Mouse (Mus musculus): ENCODE results near the gene Nat9. TPM values are rescaled to one million over a fixed set of nuclear protein-coding genes. Genes with fewer than 3 reads are reported as not detected.

The Nat9 gene
- polyA plus RNA-seq, 1 experiment from 2014 or later = 16.5 TPM

- H3K9me3 ChIP-seq (ENCODE audit: control insufficient read depth, low read length) = no peaks in the 10 kb centered on the region
- H3K27me3 ChIP-seq (ENCODE audit: control insufficient read depth, insufficient read depth, low read length) = peaks cover 20% of the 10 kb centered on the region
- H3K4me2 ChIP-seq (ENCODE audit: low read length) = no peak overlapping the region
- WGBS = 58% methylated on average over 11 of the region's 11 CpGs
- no peak overlapping the region for H3K4me3 ChIP-seq (ENCODE audit: control insufficient read depth in 1 of 2, insufficient read depth in 1 of 2, low read depth in 1 of 2, low read length in 2 of 2)
- H3K27ac ChIP-seq (replicated peaks in 1 of 2; ENCODE audit: control insufficient read depth in 1 of 2, insufficient read depth in 1 of 2, low read depth in 2 of 2, low read length in 2 of 2) = no peak overlapping the region
- no peak for ATAC-seq (ENCODE audit: insufficient number of reproducible peaks, insufficient read depth, low FRiP score, low read depth)
- peaks cover 18 to 40% of the 10 kb centered on the region in 2 experiments for H3K4me1 ChIP-seq (ENCODE audit: control insufficient read depth in 2 of 2, insufficient read depth in 2 of 2, low read length in 2 of 2)
- H3K9ac ChIP-seq (ENCODE audit: low read length) = no peak overlapping the region
- H3K36me3 ChIP-seq (ENCODE audit: control insufficient read depth, insufficient read depth, low read length) = no peaks in the 10 kb centered on the region
Observed at GRCm38 (mm10) chr11:115160016-115160797, 27.5 kb downstream of the Nat9 start.

- Histone ChIP-seq H3K4me2 (ENCODE audit: low read length) (0 out of 2 replicates have a peak overlapping the region, but pooled peaks have one; percentile 9), H3K27me3 (ENCODE audit: control insufficient read depth, insufficient read depth, low read length) (peaks cover 30% of the 10 kb centered on the region), H3K27ac (replicated peaks in 1 of 2; ENCODE audit: control insufficient read depth in 1 of 2, insufficient read depth in 1 of 2, low read depth in 2 of 2, low read length in 2 of 2) (peak overlapping the region; percentile 38 to 53; a peak in 3 of 4 replicates), H3K9ac (ENCODE audit: low read length) (peak overlapping the region; percentile 22; the same call in 1 of the 2 replicates), H3K36me3 (ENCODE audit: control insufficient read depth, insufficient read depth, low read length) (no peaks in the 10 kb centered on the region), H3K4me1 (ENCODE audit: control insufficient read depth in 2 of 2, insufficient read depth in 2 of 2, low read length in 2 of 2) (peaks cover 23 to 28% of the 10 kb centered on the region in 2 experiments), H3K9me3 (ENCODE audit: control insufficient read depth, low read length) (no peaks in the 10 kb centered on the region), H3K4me3 (ENCODE audit: control insufficient read depth in 1 of 2, insufficient read depth in 1 of 2, low read depth in 1 of 2, low read length in 2 of 2) (no peak overlapping the region)
- no peak; the same call in 1 of the 2 replicates for ATAC-seq (ENCODE audit: insufficient number of reproducible peaks, insufficient read depth, low FRiP score, low read depth)
- 15% methylated on average over 12 of the region's 12 CpGs for WGBS
Observed at GRCm38 (mm10) chr11:115157933-115158719, 29.5 kb downstream of the Nat9 start.

DNA sequence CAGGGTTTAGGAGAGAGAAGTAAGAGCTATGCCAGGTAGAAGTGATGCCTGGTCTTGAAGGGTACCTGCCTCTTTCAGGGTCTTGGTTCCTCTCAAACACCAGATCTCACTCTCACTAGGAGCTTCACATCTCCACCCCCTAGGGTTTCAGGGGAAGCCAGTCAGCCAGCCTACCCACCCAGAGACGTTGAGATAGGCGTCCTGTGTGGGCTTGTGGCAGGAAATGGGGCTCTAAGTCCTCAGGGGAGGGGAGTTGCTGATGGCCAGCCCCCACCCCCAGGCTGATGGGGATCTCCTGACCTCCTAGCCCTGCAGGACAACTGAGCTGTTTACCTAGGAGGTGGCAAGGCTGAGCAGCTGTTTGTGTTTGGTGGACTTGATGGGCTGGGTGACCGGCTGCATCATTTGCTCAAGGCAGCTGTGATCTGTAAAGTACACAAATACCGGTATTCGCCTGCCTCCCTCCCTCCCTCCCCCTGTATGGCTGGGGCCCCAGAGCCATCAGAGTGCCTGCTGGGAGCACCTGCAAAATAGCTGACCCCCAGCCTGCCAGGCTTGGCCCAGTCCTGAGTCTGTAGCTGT is 32.5 kb downstream of the Nat9 start:
- Histone ChIP-seq H3K9ac (ENCODE audit: low read length) (no peak overlapping the region), H3K36me3 (ENCODE audit: control insufficient read depth, insufficient read depth, low read length) (no peaks in the 10 kb centered on the region), H3K4me2 (ENCODE audit: low read length) (no peak overlapping the region), H3K27me3 (ENCODE audit: control insufficient read depth, insufficient read depth, low read length) (peaks cover 37% of the 10 kb centered on the region), H3K4me1 (ENCODE audit: control insufficient read depth in 2 of 2, insufficient read depth in 2 of 2, low read length in 2 of 2) (peaks cover 12 to 21% of the 10 kb centered on the region in 2 experiments), H3K9me3 (ENCODE audit: control insufficient read depth, low read length) (no peaks in the 10 kb centered on the region), H3K27ac (replicated peaks in 1 of 2; ENCODE audit: control insufficient read depth in 1 of 2, insufficient read depth in 1 of 2, low read depth in 2 of 2, low read length in 2 of 2) (no peak overlapping the region), H3K4me3 (ENCODE audit: control insufficient read depth in 1 of 2, insufficient read depth in 1 of 2, low read depth in 1 of 2, low read length in 2 of 2) (no peak overlapping the region)
- 5% methylated on average over 5 of the region's 5 CpGs for WGBS
- ATAC-seq (ENCODE audit: insufficient number of reproducible peaks, insufficient read depth, low FRiP score, low read depth) = no peak

DNA sequence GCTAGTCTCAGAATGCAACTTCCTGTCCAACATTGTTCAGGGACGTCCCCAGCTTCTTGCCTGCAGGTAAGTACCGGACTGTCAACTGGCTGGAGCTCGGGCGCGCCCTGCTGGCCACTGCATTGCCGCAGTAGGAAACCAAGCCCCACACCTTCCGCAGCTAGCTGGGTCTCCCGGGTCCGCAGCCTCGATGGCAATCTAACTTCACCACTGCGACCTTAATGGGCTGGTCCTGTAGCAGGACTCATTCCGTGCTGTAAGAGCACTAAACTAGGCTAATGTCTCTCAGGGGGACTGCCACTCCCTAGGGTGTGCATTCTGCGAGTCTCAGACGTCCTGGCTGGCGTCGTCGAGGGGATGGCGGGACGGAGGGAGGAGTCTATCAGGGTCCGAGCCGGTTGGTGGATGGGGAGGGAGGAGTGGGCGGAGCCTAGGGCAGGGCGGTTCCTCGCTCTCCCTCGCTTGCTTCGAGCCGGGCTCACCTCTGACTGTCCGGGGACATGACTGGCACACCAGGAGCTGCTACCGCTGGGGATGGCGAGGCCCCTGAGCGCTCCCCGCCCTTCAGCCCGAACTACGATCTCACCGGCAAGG is 33.9 kb downstream of the Nat9 start:
- Histone ChIP-seq H3K27me3 (ENCODE audit: control insufficient read depth, insufficient read depth, low read length) (peaks cover 37% of the 10 kb centered on the region), H3K4me2 (ENCODE audit: low read length) (peak overlapping the region; percentile 58), H3K36me3 (ENCODE audit: control insufficient read depth, insufficient read depth, low read length) (no peaks in the 10 kb centered on the region), H3K9ac (ENCODE audit: low read length) (peak overlapping the region; percentile 38; the same call in 1 of the 2 replicates), H3K4me3 (ENCODE audit: control insufficient read depth in 1 of 2, insufficient read depth in 1 of 2, low read depth in 1 of 2, low read length in 2 of 2) (peak overlapping the region; percentile 33 to 34), H3K27ac (replicated peaks in 1 of 2; ENCODE audit: control insufficient read depth in 1 of 2, insufficient read depth in 1 of 2, low read depth in 2 of 2, low read length in 2 of 2) (no peak overlapping the region), H3K9me3 (ENCODE audit: control insufficient read depth, low read length) (0 out of 2 replicates have a peak, but pooled peaks cover 6% of the 10 kb centered on the region), H3K4me1 (ENCODE audit: control insufficient read depth in 2 of 2, insufficient read depth in 2 of 2, low read length in 2 of 2) (peaks cover 12 to 21% of the 10 kb centered on the region in 2 experiments)
- under 1% methylated on average over 35 of the region's 35 CpGs for WGBS
- ATAC-seq (ENCODE audit: insufficient number of reproducible peaks, insufficient read depth, low FRiP score, low read depth) = peak; percentile 51

DNA sequence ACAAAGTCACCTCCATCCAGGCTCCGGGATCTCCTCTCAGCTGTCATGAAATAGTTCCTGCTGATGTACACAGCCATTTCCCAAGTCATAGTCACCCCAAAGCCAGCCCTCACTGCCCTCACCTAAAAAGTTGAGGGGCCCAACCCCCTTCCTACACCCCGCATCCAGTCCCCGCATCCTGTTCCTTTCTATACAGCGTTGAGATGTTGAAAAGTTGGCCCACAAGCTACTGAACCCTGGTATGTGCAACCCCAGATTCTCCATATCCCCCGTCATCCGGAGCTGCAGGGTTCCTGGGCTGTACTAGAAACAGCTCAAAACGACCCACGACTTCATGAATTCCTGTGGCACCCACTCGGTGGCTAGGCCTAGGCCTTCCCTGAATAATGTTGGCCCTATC is 34.6 kb downstream of the Nat9 start:
- Histone ChIP-seq H3K4me3 (ENCODE audit: control insufficient read depth in 1 of 2, insufficient read depth in 1 of 2, low read depth in 1 of 2, low read length in 2 of 2) (no peak overlapping the region), H3K4me2 (ENCODE audit: low read length) (no peak overlapping the region), H3K9ac (ENCODE audit: low read length) (no peak overlapping the region), H3K9me3 (ENCODE audit: control insufficient read depth, low read length) (0 out of 2 replicates have a peak, but pooled peaks cover 6% of the 10 kb centered on the region), H3K4me1 (ENCODE audit: control insufficient read depth in 2 of 2, insufficient read depth in 2 of 2, low read length in 2 of 2) (peaks cover 5 to 18% of the 10 kb centered on the region in 2 experiments), H3K36me3 (ENCODE audit: control insufficient read depth, insufficient read depth, low read length) (no peaks in the 10 kb centered on the region), H3K27me3 (ENCODE audit: control insufficient read depth, insufficient read depth, low read length) (peaks cover 37% of the 10 kb centered on the region), H3K27ac (replicated peaks in 1 of 2; ENCODE audit: control insufficient read depth in 1 of 2, insufficient read depth in 1 of 2, low read depth in 2 of 2, low read length in 2 of 2) (no peak overlapping the region)
- WGBS = 76% methylated on average over 9 of the region's 9 CpGs
- ATAC-seq (ENCODE audit: insufficient number of reproducible peaks, insufficient read depth, low FRiP score, low read depth) = no peak

GRCm38 (mm10) chr11:115151755-115152429 is 35.8 kb downstream of the Nat9 start:
- ATAC-seq (ENCODE audit: insufficient number of reproducible peaks, insufficient read depth, low FRiP score, low read depth) = no peak
- Histone ChIP-seq H3K27ac (replicated peaks in 1 of 2; ENCODE audit: control insufficient read depth in 1 of 2, insufficient read depth in 1 of 2, low read depth in 2 of 2, low read length in 2 of 2) (no peak overlapping the region), H3K36me3 (ENCODE audit: control insufficient read depth, insufficient read depth, low read length) (no peaks in the 10 kb centered on the region), H3K27me3 (ENCODE audit: control insufficient read depth, insufficient read depth, low read length) (peaks cover 37% of the 10 kb centered on the region), H3K4me3 (ENCODE audit: control insufficient read depth in 1 of 2, insufficient read depth in 1 of 2, low read depth in 1 of 2, low read length in 2 of 2) (peak overlapping the region; percentile 31 to 36), H3K4me2 (ENCODE audit: low read length) (peak overlapping the region; percentile 69), H3K4me1 (ENCODE audit: control insufficient read depth in 2 of 2, insufficient read depth in 2 of 2, low read length in 2 of 2) (peaks cover 0 to 11% of the 10 kb centered on the region in 2 experiments; a peak in 2 of 4 replicates), H3K9ac (ENCODE audit: low read length) (peak overlapping the region; percentile 54; the same call in 1 of the 2 replicates), H3K9me3 (ENCODE audit: control insufficient read depth, low read length) (0 out of 2 replicates have a peak, but pooled peaks cover 6% of the 10 kb centered on the region)
- 5% methylated on average over 15 of the region's 15 CpGs for WGBS

All from heart, embryonic 14.5 days (tissue).